Mouse (Mus musculus) heart, adult 2 months (tissue): Measurements from ENCODE around the gene Svbp. TPM values are rescaled to one million over a fixed set of nuclear protein-coding genes. Genes with fewer than 3 reads are reported as not detected.

Experiments used
- DNase-seq, 2 experiments: peaks; one replicate each; pipeline ENCODE4 v3.0.0; 2021
- H3K27ac ChIP-seq: fragments of 200-600 bp; 2 replicates; pipeline ENCODE4 v1.8.1; 2022
- H3K27me3 ChIP-seq: fragments of 200-500 bp; 2 replicates; pipeline ENCODE4 v1.6.1; 2012; ENCODE audit warnings: mild to moderate bottlenecking, low read length, inconsistent platforms, mixed read lengths; ENCODE audit not compliant: control insufficient read depth, insufficient read depth
- H3K36me3 ChIP-seq: fragments of 200-500 bp; 2 replicates; pipeline ENCODE4 v1.6.1; 2012; ENCODE audit warnings: low read length, inconsistent platforms; ENCODE audit not compliant: control insufficient read depth, insufficient read depth
- H3K4me1 ChIP-seq: fragments of 200-500 bp; 2 replicates; pipeline ENCODE4 v1.6.1; 2011; ENCODE audit warnings: low read length; ENCODE audit not compliant: control insufficient read depth, insufficient read depth
- H3K4me3 ChIP-seq: fragments of 200-600 bp; 2 replicates; pipeline ENCODE4 v1.8.1; 2022
- H3K79me2 ChIP-seq: fragments of 200-500 bp; replicated peaks from 2 replicates; pipeline ENCODE4 v1.6.1; 2012; ENCODE audit warnings: mild to moderate bottlenecking, inconsistent platforms, low read length, moderate library complexity, mixed read lengths; ENCODE audit not compliant: control insufficient read depth, insufficient read depth
- H3K9ac ChIP-seq: fragments of 200-500 bp; 2 replicates; pipeline ENCODE4 v1.6.1; 2012; ENCODE audit warnings: low read depth, mild to moderate bottlenecking, control low read depth, inconsistent platforms, low read length, mixed read lengths
- CTCF ChIP-seq: fragments of 200-600 bp; IDR thresholded peaks from 2 replicates; pipeline ENCODE4 v1.8.1; 2022; ENCODE audit warnings: antibody characterized with exemption, mild to moderate bottlenecking, moderate library complexity
- EP300 ChIP-seq: fragments of 200-500 bp; IDR thresholded peaks from 2 replicates; pipeline ENCODE4 v1.6.1; 2011; ENCODE audit warnings: low read depth, low read length, control low read depth; ENCODE audit not compliant: insufficient read depth
- POLR2A ChIP-seq: fragments of 200-500 bp; IDR thresholded peaks from 2 replicates; pipeline ENCODE4 v1.6.1; 2011; ENCODE audit warnings: mild to moderate bottlenecking, low read depth, low read length, control low read depth; ENCODE audit not compliant: insufficient read depth
- WGBS: fragments of 180-500 bp; shearing (Covaris S2); methylation state at CpG from one replicate; pipeline ENCODE4 v1.1.7; 2018; 5-methylcytosine and 5-hydroxymethylcytosine counted together
- intact Hi-C: fragments of 180-260 bp; cut with DNase I; formaldehyde crosslinking; loops from one replicate; pipeline ENCODE4 v1.15.1; 2025
- polyA plus RNA-seq: library from polyadenylated mRNA; depleted of rRNA; stranded (reverse); fragments of >200 nt; gene quantifications from 2 replicates; pipeline ENCODE4 v1.2.3, GENCODE M21; 2012
- total RNA-seq, 2 experiments: library from RNA; stranded (reverse); gene quantifications; 2 replicates each; pipeline ENCODE4 v1.2.3; 2021

The Svbp gene
- total and polyA plus RNA-seq, 3 experiments, result 13.6 to 20.3 (median 17.5) TPM

GRCm38 (mm10) chr4:119185771-119186170 lies 9.3 kb upstream of the Svbp start:
- no peaks in the 10 kb centered on the region for H3K27me3 ChIP-seq
- intact Hi-C loops, result no loop called here
- 71% methylated on average over 4 of the region's 4 CpGs for WGBS
- no peak for TF ChIP-seq EP300
- no peak for TF ChIP-seq POLR2A
- no peak for TF ChIP-seq CTCF
- no peaks in the 10 kb centered on the region for H3K36me3 ChIP-seq
- no peak overlapping the region for H3K4me3 ChIP-seq
- no peaks in the 10 kb centered on the region for H3K4me1 ChIP-seq
- H3K9ac ChIP-seq, result no peak overlapping the region
- H3K79me2 ChIP-seq, result no peaks in the 10 kb centered on the region
- no peak overlapping the region for H3K27ac ChIP-seq
- no peak for DNase-seq

DNA sequence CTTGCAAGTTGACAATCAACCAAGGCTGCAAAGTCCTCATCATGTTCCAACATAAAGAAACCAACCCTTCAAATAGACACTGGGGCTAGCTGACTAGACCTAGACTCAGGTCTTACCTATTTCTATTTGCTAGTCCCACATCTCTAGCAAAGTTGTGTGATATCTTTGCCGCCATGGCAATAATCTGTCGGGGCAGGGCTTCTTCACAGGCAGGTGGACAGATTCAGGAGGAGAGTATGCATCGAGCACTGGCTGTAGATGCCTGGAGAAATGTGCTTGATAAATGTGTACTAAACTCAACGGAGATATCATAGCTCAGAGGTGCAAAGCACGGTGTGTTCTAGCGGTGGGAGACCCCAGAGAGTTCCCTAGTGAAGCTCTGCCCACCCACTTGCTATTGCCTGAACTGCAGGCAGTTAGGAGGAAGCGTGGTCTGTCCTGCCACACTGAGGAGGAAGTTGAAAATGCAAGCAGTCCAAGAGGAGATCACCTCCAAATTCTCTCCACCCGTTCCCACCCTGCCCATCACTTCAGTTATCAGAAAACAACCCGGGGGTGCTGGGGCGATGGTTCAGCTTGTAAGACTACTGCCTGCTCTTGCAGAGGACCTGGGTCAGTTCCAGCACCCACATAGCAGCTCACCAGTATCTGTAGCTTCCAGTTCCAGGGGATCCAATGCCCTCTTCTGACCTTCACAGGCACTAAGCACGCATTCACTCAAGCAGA lies 6.9 kb upstream of the Svbp start:
- 32% methylated on average over 11 of the region's 11 CpGs for WGBS
- no peak overlapping the region for H3K27ac ChIP-seq
- H3K79me2 ChIP-seq, result no peaks in the 10 kb centered on the region
- peak; percentile 52 for TF ChIP-seq CTCF
- TF ChIP-seq POLR2A, result no peak
- TF ChIP-seq EP300, result 0 out of 2 replicates have a peak, but pooled peaks have one; percentile 21
- no peaks in the 10 kb centered on the region for H3K27me3 ChIP-seq
- no peak overlapping the region for H3K9ac ChIP-seq
- no peaks in the 10 kb centered on the region for H3K36me3 ChIP-seq
- H3K4me3 ChIP-seq, result no peak overlapping the region
- no peak for DNase-seq
- no peaks in the 10 kb centered on the region for H3K4me1 ChIP-seq
- intact Hi-C loops, result no loop called here

DNA sequence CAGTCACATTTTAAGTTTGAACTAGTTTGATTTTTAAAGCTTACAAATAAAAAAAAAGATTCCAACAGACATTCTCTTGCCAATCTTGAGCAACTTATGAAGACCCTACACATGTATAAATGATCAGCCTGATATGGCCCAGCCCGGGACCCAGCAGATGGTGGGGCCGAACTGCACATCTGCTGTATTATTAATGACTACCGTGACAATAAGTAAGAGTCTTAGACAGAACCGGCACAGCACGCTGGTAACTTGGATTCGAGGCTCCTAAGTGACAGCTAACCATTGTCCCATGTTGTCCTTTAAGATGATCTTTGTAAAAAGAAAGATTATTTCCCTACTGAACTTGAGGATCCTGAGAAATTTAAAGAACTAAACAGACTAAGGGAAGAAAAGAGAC lies 5.7 kb upstream of the Svbp start:
- Histone ChIP-seq H3K27ac (no peak overlapping the region), H3K4me3 (no peak overlapping the region), H3K36me3 (no peaks in the 10 kb centered on the region), H3K27me3 (no peaks in the 10 kb centered on the region), H3K4me1 (no peaks in the 10 kb centered on the region), H3K79me2 (no peaks in the 10 kb centered on the region), H3K9ac (no peak overlapping the region)
- intact Hi-C loops, result no loop called here
- no peak for TF ChIP-seq EP300
- TF ChIP-seq POLR2A, result no peak
- no peak for TF ChIP-seq CTCF
- DNase-seq, result no peak
- whole genome bisulfite sequencing, result 85% methylated on average over 6 of the region's 6 CpGs

GRCm38 (mm10) chr4:119189864-119190263 lies 5.2 kb upstream of the Svbp start, which contains the start of gene Ermap:
Gene Ermap, minus strand, starts transcription at chr4:119190011.
- no peak for DNase-seq
- Histone ChIP-seq H3K4me3 (no peak within 1 kb of the TSS), H3K4me1 (no peaks in the 10 kb centered on the region), H3K79me2 (no peaks in the 10 kb centered on the region), H3K9ac (no peak within 1 kb of the TSS), H3K27me3 (no peaks in the 10 kb centered on the region), H3K36me3 (no peaks in the 10 kb centered on the region), H3K27ac (no peak within 1 kb of the TSS)
- intact Hi-C loops, result no loop called here
- TF ChIP-seq EP300, result no peak
- TF ChIP-seq CTCF, result no peak
- TF ChIP-seq POLR2A, result no peak
- WGBS, result 72% methylated on average over 6 of the region's 6 CpGs

DNA sequence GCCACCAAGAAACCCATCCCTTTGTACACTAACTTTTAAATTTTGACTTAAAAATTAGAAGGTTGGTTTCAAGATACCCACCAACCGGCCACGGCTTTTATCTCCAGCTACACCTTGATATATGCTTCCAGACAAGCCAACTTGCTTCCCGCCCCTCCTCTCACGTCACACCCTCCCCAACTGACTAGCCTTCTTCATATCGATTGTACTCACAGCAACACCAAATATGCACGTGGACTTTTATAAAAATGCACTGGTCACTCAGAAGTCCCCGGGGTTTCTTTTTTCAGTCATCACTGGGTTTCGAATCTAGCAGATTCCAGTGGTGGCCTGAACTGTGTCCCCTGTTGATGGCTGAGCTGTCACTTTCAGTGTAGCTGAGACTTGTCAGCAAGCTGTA lies 4.5 kb upstream of the Svbp start:
- Histone ChIP-seq H3K27me3 (no peaks in the 10 kb centered on the region), H3K9ac (no peak overlapping the region), H3K79me2 (no peaks in the 10 kb centered on the region), H3K4me1 (no peaks in the 10 kb centered on the region; the same call in 1 of the 2 replicates), H3K4me3 (no peak overlapping the region), H3K27ac (no peak overlapping the region), H3K36me3 (no peaks in the 10 kb centered on the region)
- intact Hi-C loops, result no loop called here
- no peak for TF ChIP-seq POLR2A
- TF ChIP-seq EP300, result no peak
- TF ChIP-seq CTCF, result no peak
- WGBS, result 71% methylated on average over 8 of the region's 8 CpGs
- no peak for DNase-seq

DNA sequence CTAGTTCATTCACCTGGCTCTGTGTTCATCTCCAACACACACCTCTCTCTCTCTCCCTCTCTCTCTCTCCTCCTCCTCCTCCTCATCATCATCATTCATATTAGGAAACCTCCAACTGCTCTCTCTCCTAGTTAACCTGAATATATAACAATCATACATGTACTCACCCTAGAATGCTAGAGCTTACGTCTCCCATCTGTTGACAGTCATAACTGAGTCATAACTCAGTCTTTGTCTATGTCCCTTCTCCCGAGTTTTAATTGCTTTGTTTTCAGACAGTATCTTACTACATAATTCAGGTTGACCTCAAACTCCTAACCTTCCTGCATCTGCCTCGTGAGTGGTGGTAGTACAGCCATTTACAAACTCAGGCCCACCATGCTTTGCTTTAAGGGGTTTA lies 3.8 kb upstream of the Svbp start:
- H3K79me2 ChIP-seq, result no peaks in the 10 kb centered on the region
- no peak for TF ChIP-seq POLR2A
- no peak for TF ChIP-seq CTCF
- no peak for TF ChIP-seq EP300
- WGBS, result 67% methylated on average over 3 of the region's 3 CpGs
- no peaks in the 10 kb centered on the region; the same call in 1 of the 2 replicates for H3K4me1 ChIP-seq
- DNase-seq, result no peak
- H3K27me3 ChIP-seq, result no peaks in the 10 kb centered on the region
- no peak overlapping the region for H3K27ac ChIP-seq
- H3K9ac ChIP-seq, result no peak overlapping the region
- H3K4me3 ChIP-seq, result no peak overlapping the region
- intact Hi-C loops, result no loop called here
- no peaks in the 10 kb centered on the region for H3K36me3 ChIP-seq
